Mouse (Mus musculus): ENCODE results near the gene Cib1. TPM values are rescaled to one million over a fixed set of nuclear protein-coding genes. Genes with fewer than 3 reads are reported as not detected.

Gene Cib1
- polyA plus RNA-seq, 2 experiments = 43.1 to 94.2 TPM

DNA sequence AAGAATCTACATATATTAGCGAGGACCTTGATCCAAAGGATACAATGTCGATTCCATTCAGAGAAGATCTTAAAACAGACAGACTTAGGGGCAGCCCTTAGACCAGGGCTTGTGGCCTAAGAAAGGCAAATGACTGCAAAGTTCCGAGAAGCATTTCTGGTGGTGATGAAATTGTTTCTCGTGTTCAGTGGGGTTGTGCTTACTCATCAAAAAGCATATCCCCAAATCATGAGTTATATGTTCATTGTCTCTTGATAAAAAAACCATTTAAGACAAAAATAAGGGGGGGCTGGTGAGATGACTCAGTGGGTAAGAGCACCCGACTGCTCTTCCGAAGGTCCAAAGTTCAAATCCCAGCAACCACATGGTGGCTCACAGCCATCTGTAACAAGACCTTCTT is 53.3 kb downstream of the Cib1 start:
- WGBS (ENCODE audit: insufficient replicate concordance) = 76% methylated on average over 6 of the region's 6 CpGs
- DNase-seq (ENCODE audit: low read depth in 3 of 3, low spot score in 3 of 3) (no peak), ATAC-seq (ENCODE audit: insufficient read depth) (no peak)
- H3K4me1 ChIP-seq (replicated peaks; ENCODE audit: control insufficient read depth in 2 of 2, insufficient read depth in 2 of 2, low read length in 1 of 2) = peaks cover 10 to 21% of the 10 kb centered on the region in 2 experiments
- H3K9me3 ChIP-seq (ENCODE audit: control insufficient read depth, low read length) = no peaks in the 10 kb centered on the region
- no peak overlapping the region for H3K4me3 ChIP-seq (ENCODE audit: insufficient read depth in 1 of 2, low read depth in 2 of 2, low read length in 2 of 2)
- no peak overlapping the region for H3K27ac ChIP-seq
- TF ChIP-seq EP300 (IDR thresholded peaks at IDR 0.05; ENCODE audit: low read depth) = no peak
- H3K9ac ChIP-seq (replicated peaks) = no peak overlapping the region
- no peak overlapping the region for H3K4me2 ChIP-seq (ENCODE audit: low read depth)
- H3K36me3 ChIP-seq (replicated peaks; ENCODE audit: control insufficient read depth, insufficient read depth, low read depth) = no peaks in the 10 kb centered on the region
- no peaks in the 10 kb centered on the region for H3K27me3 ChIP-seq (ENCODE audit: control insufficient read depth, insufficient read depth, low read length)

DNA sequence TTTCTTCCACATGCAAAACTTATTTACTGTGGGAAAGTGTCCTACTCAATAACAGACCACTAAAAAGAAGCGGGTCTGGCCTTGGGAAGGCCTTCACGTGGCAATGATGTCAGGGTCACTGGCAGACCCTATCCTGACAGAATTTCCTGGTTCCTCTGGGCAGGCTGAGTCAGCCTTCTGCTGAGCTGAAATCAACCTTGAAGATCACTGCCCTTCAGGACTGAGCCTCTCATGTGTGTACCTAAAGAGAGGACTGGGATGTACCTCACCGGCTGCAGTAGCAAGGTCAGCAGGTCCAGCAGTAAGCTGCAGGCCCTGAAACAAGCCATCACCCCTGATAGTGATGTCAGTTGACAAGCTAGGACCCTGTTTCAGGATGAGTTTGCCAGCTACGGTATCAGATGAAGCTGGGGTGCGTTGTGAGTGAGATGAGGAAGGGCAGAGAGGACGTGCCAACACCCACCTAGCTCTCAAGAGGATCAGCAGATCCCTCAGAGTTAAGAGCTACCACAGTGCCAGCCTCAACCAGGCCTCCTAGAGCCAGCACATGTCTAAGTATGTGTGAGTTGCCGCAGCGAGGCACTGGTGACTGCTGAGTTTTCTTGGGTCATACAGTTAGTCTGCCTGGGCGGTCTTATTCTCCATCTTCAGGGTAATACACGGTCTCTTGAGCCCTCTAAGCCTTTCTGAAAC is 54.4 kb downstream of the Cib1 start:
- peaks cover 10 to 21% of the 10 kb centered on the region in 2 experiments for H3K4me1 ChIP-seq (replicated peaks; ENCODE audit: control insufficient read depth in 2 of 2, insufficient read depth in 2 of 2, low read length in 1 of 2)
- no peaks in the 10 kb centered on the region for H3K9me3 ChIP-seq (ENCODE audit: control insufficient read depth, low read length)
- TF ChIP-seq CTCF (IDR thresholded peaks at IDR 0.05; ENCODE audit: low read depth) (no peak), EP300 (IDR thresholded peaks at IDR 0.05; ENCODE audit: low read depth) (no peak)
- no peaks in the 10 kb centered on the region for H3K36me3 ChIP-seq (replicated peaks; ENCODE audit: control insufficient read depth, insufficient read depth, low read depth)
- H3K27ac ChIP-seq = no peak overlapping the region
- no peak overlapping the region for H3K4me2 ChIP-seq (ENCODE audit: low read depth)
- no peak overlapping the region for H3K9ac ChIP-seq (replicated peaks)
- no peaks in the 10 kb centered on the region for H3K27me3 ChIP-seq (ENCODE audit: control insufficient read depth, insufficient read depth, low read length)
- 80% methylated on average over 10 of the region's 10 CpGs for WGBS (ENCODE audit: insufficient replicate concordance)
- H3K4me3 ChIP-seq (ENCODE audit: insufficient read depth in 1 of 2, low read depth in 2 of 2, low read length in 2 of 2) = no peak overlapping the region
- DNase-seq (ENCODE audit: low read depth in 3 of 3, low spot score in 3 of 3) (no peak), ATAC-seq (ENCODE audit: insufficient read depth) (no peak)

DNA sequence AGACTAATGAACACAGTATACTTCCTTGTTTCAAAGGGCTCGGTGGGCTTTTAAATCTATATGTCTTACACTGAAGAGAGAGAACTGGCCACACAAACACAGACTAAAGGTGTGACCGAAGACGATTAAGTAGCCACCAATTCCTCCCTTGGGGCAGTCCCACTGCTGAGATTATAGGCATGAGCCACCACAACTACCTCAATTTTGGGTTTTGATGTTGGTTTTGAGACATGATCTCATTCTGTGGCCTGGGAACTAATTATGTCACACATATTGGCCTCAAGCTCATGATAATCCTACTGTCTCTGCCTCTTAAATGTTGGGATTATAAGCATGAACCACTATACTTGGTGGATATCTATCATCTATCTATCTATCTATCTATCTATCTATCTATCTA is 55.2 kb downstream of the Cib1 start:
- TF ChIP-seq EP300 (IDR thresholded peaks at IDR 0.05; ENCODE audit: low read depth) = no peak
- no peak for TF ChIP-seq CTCF (IDR thresholded peaks at IDR 0.05; ENCODE audit: low read depth)
- 75% methylated on average over 3 of the region's 3 CpGs for WGBS (ENCODE audit: insufficient replicate concordance)
- Histone ChIP-seq H3K9ac (replicated peaks) (no peak overlapping the region), H3K4me3 (ENCODE audit: insufficient read depth in 1 of 2, low read depth in 2 of 2, low read length in 2 of 2) (no peak overlapping the region), H3K27ac (no peak overlapping the region), H3K4me1 (replicated peaks; ENCODE audit: control insufficient read depth in 2 of 2, insufficient read depth in 2 of 2, low read length in 1 of 2) (peaks cover 10 to 23% of the 10 kb centered on the region in 2 experiments), H3K4me2 (ENCODE audit: low read depth) (no peak overlapping the region), H3K36me3 (replicated peaks; ENCODE audit: control insufficient read depth, insufficient read depth, low read depth) (no peaks in the 10 kb centered on the region), H3K9me3 (ENCODE audit: control insufficient read depth, low read length) (no peaks in the 10 kb centered on the region), H3K27me3 (ENCODE audit: control insufficient read depth, insufficient read depth, low read length) (no peaks in the 10 kb centered on the region)
- ATAC-seq (ENCODE audit: insufficient read depth) = no peak
- no peak for DNase-seq (ENCODE audit: low read depth in 3 of 3, low spot score in 3 of 3)

Other genes with a start within 250 kb of the Cib1 start
- gene Zfp710, start 208.0 kb downstream of the Cib1 start, polyA plus RNA-seq (2012; rRNA removed) = 5.9 and 6.5 TPM in 2 replicates
- 3.7 and 4.0 TPM in 2 replicates for gene Zfp710, start 208.0 kb downstream of the Cib1 start, polyA plus RNA-seq (2014; fragmentation: Nextera tagmentation; extraction: Ambion mirVana)
- 83.7 and 88.2 TPM in 2 replicates for gene Idh2, start 117.4 kb downstream of the Cib1 start, polyA plus RNA-seq (2012; rRNA removed)
- 128 and 132 TPM in 2 replicates for gene Idh2, start 117.4 kb downstream of the Cib1 start, polyA plus RNA-seq (2014; fragmentation: Nextera tagmentation; extraction: Ambion mirVana)
- gene Sema4b, start 46.0 kb downstream of the Cib1 start, polyA plus RNA-seq (2012; rRNA removed) = 6.1 and 6.4 TPM in 2 replicates
- gene Sema4b, start 46.0 kb downstream of the Cib1 start, polyA plus RNA-seq (2014; fragmentation: Nextera tagmentation; extraction: Ambion mirVana) = 8.5 and 9.9 TPM in 2 replicates
- gene Gdpgp1, start 52 bp upstream of the Cib1 start, polyA plus RNA-seq (2012; rRNA removed) = 1.3 TPM in 2 replicates
- 1.1 and 1.2 TPM in 2 replicates for gene Gdpgp1, start 52 bp upstream of the Cib1 start, polyA plus RNA-seq (2014; fragmentation: Nextera tagmentation; extraction: Ambion mirVana)
- gene Ttll13, start 13.6 kb upstream of the Cib1 start, polyA plus RNA-seq (2012; rRNA removed) = 0.11 and 0.23 TPM in 2 replicates
- 0.18 and 0.20 TPM in 2 replicates for gene Ttll13, start 13.6 kb upstream of the Cib1 start, polyA plus RNA-seq (2014; fragmentation: Nextera tagmentation; extraction: Ambion mirVana)
- gene Ngrn, start 28.4 kb upstream of the Cib1 start, polyA plus RNA-seq (2012; rRNA removed) = 14.2 and 21.4 TPM in 2 replicates
- gene Ngrn, start 28.4 kb upstream of the Cib1 start, polyA plus RNA-seq (2014; fragmentation: Nextera tagmentation; extraction: Ambion mirVana) = 26.7 and 28.3 TPM in 2 replicates
- gene Vps33b, start 36.8 kb upstream of the Cib1 start, polyA plus RNA-seq (2012; rRNA removed) = 5.3 and 6.7 TPM in 2 replicates
- gene Vps33b, start 36.8 kb upstream of the Cib1 start, polyA plus RNA-seq (2014; fragmentation: Nextera tagmentation; extraction: Ambion mirVana) = 3.6 and 4.2 TPM in 2 replicates
- 61.6 and 76.5 TPM in 2 replicates for gene Prc1, start 61.6 kb upstream of the Cib1 start, polyA plus RNA-seq (2012; rRNA removed)
- gene Prc1, start 61.6 kb upstream of the Cib1 start, polyA plus RNA-seq (2014; fragmentation: Nextera tagmentation; extraction: Ambion mirVana) = 131 TPM in 2 replicates
- gene Rccd1, start 91.6 kb upstream of the Cib1 start, polyA plus RNA-seq (2012; rRNA removed) = 4.4 and 6.6 TPM in 2 replicates
- 1.6 and 2.8 TPM in 2 replicates for gene Rccd1, start 91.6 kb upstream of the Cib1 start, polyA plus RNA-seq (2014; fragmentation: Nextera tagmentation; extraction: Ambion mirVana)
- gene Unc45a, start 108.2 kb upstream of the Cib1 start, polyA plus RNA-seq (2012; rRNA removed) = 3.8 and 7.1 TPM in 2 replicates
- gene Unc45a, start 108.2 kb upstream of the Cib1 start, polyA plus RNA-seq (2014; fragmentation: Nextera tagmentation; extraction: Ambion mirVana) = 5.6 and 7.3 TPM in 2 replicates
- 5.0 and 5.3 TPM in 2 replicates for gene Hddc3, start 110.3 kb upstream of the Cib1 start, polyA plus RNA-seq (2012; rRNA removed)
- 2.8 and 4.6 TPM in 2 replicates for gene Hddc3, start 110.3 kb upstream of the Cib1 start, polyA plus RNA-seq (2014; fragmentation: Nextera tagmentation; extraction: Ambion mirVana)
- gene Man2a2, start 138.6 kb upstream of the Cib1 start, polyA plus RNA-seq (2012; rRNA removed) = 4.9 TPM in 2 replicates
- 1.5 and 1.7 TPM in 2 replicates for gene Man2a2, start 138.6 kb upstream of the Cib1 start, polyA plus RNA-seq (2014; fragmentation: Nextera tagmentation; extraction: Ambion mirVana)
- gene Fes, start 155.1 kb upstream of the Cib1 start, polyA plus RNA-seq (2012; rRNA removed) = 9.8 and 11.9 TPM in 2 replicates
- gene Fes, start 155.1 kb upstream of the Cib1 start, polyA plus RNA-seq (2014; fragmentation: Nextera tagmentation; extraction: Ambion mirVana) = 9.0 and 10.1 TPM in 2 replicates
- 6.0 and 6.7 TPM in 2 replicates for gene Furin, start 172.6 kb upstream of the Cib1 start, polyA plus RNA-seq (2012; rRNA removed)
- 3.8 and 4.5 TPM in 2 replicates for gene Furin, start 172.6 kb upstream of the Cib1 start, polyA plus RNA-seq (2014; fragmentation: Nextera tagmentation; extraction: Ambion mirVana)

All from liver, embryonic 14.5 days (tissue).